Mouse (Mus musculus): ENCODE measurements around the gene Creb5. TPM values are rescaled to one million over a fixed set of nuclear protein-coding genes. Genes with fewer than 3 reads are reported as not detected.

The Creb5 gene
- polyA plus RNA-seq, 1 experiment, result 0.02 TPM

- H3K27me3 ChIP-seq (ENCODE audit: control insufficient read depth), result no peaks in the 10 kb centered on the region
- no peaks in the 10 kb centered on the region for H3K4me1 ChIP-seq (ENCODE audit: control insufficient read depth)
- H3K4me3 ChIP-seq (replicated peaks), result no peak overlapping the region
- H3K9me3 ChIP-seq (ENCODE audit: control insufficient read depth, low read length), result no peaks in the 10 kb centered on the region
- H3K36me3 ChIP-seq (ENCODE audit: control insufficient read depth), result no peaks in the 10 kb centered on the region
- TF ChIP-seq TAL1 (IDR thresholded peaks at IDR 0.05; ENCODE audit: low read length), result no peak
- TF ChIP-seq GATA1 (IDR thresholded peaks at IDR 0.05; ENCODE audit: low read length), result no peak
These were observed 328.6 kb downstream of the Creb5 start for GRCm38 (mm10) chr6:53615440-53616211.

GRCm38 (mm10) chr6:53618164-53618563 is 331.1 kb downstream of the Creb5 start:
- H3K4me3 ChIP-seq (replicated peaks), result no peak overlapping the region
- H3K27me3 ChIP-seq (ENCODE audit: control insufficient read depth), result no peaks in the 10 kb centered on the region
- no peaks in the 10 kb centered on the region for H3K9me3 ChIP-seq (ENCODE audit: control insufficient read depth, low read length)
- H3K4me1 ChIP-seq (ENCODE audit: control insufficient read depth), result no peaks in the 10 kb centered on the region
- H3K36me3 ChIP-seq (ENCODE audit: control insufficient read depth), result no peaks in the 10 kb centered on the region
- TF ChIP-seq TAL1 (IDR thresholded peaks at IDR 0.05; ENCODE audit: low read length) (no peak), GATA1 (IDR thresholded peaks at IDR 0.05; ENCODE audit: low read length) (no peak)

GRCm38 (mm10) chr6:53619676-53620075 is 332.6 kb downstream of the Creb5 start:
- Histone ChIP-seq H3K9me3 (ENCODE audit: control insufficient read depth, low read length) (no peaks in the 10 kb centered on the region), H3K36me3 (ENCODE audit: control insufficient read depth) (no peaks in the 10 kb centered on the region), H3K27me3 (ENCODE audit: control insufficient read depth) (no peaks in the 10 kb centered on the region), H3K4me3 (replicated peaks) (no peak overlapping the region), H3K4me1 (ENCODE audit: control insufficient read depth) (no peaks in the 10 kb centered on the region)
- TF ChIP-seq GATA1 (IDR thresholded peaks at IDR 0.05; ENCODE audit: low read length) (no peak), TAL1 (IDR thresholded peaks at IDR 0.05; ENCODE audit: low read length) (no peak)

DNA sequence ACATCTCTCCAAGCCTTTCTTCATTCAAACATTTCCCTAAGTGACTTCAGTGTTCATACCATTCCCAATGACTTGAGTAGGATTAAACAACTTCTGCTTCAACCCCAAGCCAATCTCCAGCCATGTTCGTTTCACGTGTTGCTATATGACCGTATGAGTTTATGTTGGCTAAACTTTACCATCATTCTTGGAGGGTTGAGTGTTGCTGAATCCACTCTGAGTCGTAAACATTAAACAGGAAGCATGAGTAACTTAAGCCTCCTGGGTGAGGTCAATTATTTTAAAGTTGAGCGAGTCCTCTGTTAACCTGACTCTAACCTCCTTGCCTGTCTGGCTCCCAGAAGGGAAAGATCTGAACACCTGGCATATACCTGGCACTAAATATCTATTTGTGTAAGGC is 334.2 kb downstream of the Creb5 start:
- TF ChIP-seq TAL1 (IDR thresholded peaks at IDR 0.05; ENCODE audit: low read length) (no peak), GATA1 (IDR thresholded peaks at IDR 0.05; ENCODE audit: low read length) (no peak)
- no peaks in the 10 kb centered on the region for H3K4me1 ChIP-seq (ENCODE audit: control insufficient read depth)
- no peaks in the 10 kb centered on the region for H3K27me3 ChIP-seq (ENCODE audit: control insufficient read depth)
- H3K9me3 ChIP-seq (ENCODE audit: control insufficient read depth, low read length), result no peaks in the 10 kb centered on the region
- no peaks in the 10 kb centered on the region for H3K36me3 ChIP-seq (ENCODE audit: control insufficient read depth)
- H3K4me3 ChIP-seq (replicated peaks), result no peak overlapping the region

DNA sequence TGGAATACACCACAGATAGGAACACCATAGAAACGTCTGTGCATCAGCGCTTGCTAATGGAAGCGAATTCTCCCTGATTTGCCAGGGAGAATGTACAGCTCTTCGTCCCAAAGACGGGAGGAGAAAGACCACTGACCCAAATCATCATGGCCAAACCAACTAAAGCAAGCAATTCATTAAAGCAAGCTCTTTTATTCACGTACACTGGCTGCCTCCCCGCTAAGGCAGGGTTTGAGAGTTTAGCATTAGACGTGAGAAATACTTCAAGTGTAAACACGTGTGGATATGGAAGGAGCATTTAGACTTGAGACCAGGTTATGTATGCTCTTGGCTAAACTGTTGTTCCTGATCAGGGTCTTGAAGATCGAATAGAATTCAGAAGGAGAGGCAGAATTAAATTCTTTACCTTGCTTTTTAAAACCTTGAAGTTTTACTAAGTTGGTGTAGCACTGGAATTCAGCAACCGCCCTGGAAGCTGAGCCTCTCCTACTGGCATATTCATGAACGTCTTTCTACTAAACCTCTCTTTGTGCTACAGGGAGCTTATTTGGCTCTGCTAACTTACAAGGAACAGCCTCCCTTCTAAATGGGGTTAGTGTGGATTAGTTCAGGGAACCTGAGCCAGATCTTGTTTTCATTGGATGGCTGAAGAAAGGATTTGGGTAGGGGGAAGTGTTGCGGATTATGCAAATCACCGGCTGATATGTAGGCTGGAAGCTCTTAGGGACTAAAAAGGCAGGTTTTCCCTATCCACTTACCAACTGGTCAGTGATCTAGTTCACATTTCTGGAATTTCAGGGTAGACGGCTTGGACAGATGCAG is 337.6 kb downstream of the Creb5 start:
- TF ChIP-seq TAL1 (IDR thresholded peaks at IDR 0.05; ENCODE audit: low read length) (no peak), GATA1 (IDR thresholded peaks at IDR 0.05; ENCODE audit: low read length) (no peak)
- Histone ChIP-seq H3K4me1 (ENCODE audit: control insufficient read depth) (no peaks in the 10 kb centered on the region), H3K27me3 (ENCODE audit: control insufficient read depth) (no peaks in the 10 kb centered on the region), H3K9me3 (ENCODE audit: control insufficient read depth, low read length) (no peaks in the 10 kb centered on the region), H3K36me3 (ENCODE audit: control insufficient read depth) (no peaks in the 10 kb centered on the region), H3K4me3 (replicated peaks) (no peak overlapping the region)

DNA sequence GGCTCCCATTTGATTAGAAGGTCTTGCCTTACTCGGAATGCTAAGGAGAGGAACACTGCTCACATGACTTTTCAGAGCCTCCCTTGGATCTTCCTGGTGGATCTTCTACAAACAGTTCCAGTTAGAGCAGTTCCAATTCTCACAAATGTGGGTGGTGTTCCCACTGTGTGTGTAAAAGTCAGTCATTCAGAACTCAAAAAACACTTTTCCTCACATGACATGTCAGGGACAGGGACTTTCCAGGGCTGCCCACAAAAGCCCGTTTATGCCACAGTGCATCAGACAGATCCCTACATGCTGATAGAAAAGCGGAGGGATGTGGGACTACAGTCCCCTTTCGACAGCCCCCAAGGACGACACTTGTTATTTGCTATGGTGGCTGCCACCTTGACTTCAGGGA is 339.0 kb downstream of the Creb5 start:
- Histone ChIP-seq H3K36me3 (ENCODE audit: control insufficient read depth) (no peaks in the 10 kb centered on the region), H3K27me3 (ENCODE audit: control insufficient read depth) (no peaks in the 10 kb centered on the region), H3K9me3 (ENCODE audit: control insufficient read depth, low read length) (no peaks in the 10 kb centered on the region), H3K4me3 (replicated peaks) (no peak overlapping the region), H3K4me1 (ENCODE audit: control insufficient read depth) (no peaks in the 10 kb centered on the region)
- TF ChIP-seq TAL1 (IDR thresholded peaks at IDR 0.05; ENCODE audit: low read length) (no peak), GATA1 (IDR thresholded peaks at IDR 0.05; ENCODE audit: low read length) (no peak)

GRCm38 (mm10) chr6:53628714-53629113 is 341.6 kb downstream of the Creb5 start:
- Histone ChIP-seq H3K4me1 (ENCODE audit: control insufficient read depth) (no peaks in the 10 kb centered on the region), H3K27me3 (ENCODE audit: control insufficient read depth) (no peaks in the 10 kb centered on the region), H3K4me3 (replicated peaks) (no peak overlapping the region), H3K36me3 (ENCODE audit: control insufficient read depth) (no peaks in the 10 kb centered on the region), H3K9me3 (ENCODE audit: control insufficient read depth, low read length) (no peaks in the 10 kb centered on the region)
- TF ChIP-seq TAL1 (IDR thresholded peaks at IDR 0.05; ENCODE audit: low read length) (no peak), GATA1 (IDR thresholded peaks at IDR 0.05; ENCODE audit: low read length) (no peak)

GRCm38 (mm10) chr6:53635453-53635852 is 348.4 kb downstream of the Creb5 start:
- TF ChIP-seq TAL1 (IDR thresholded peaks at IDR 0.05; ENCODE audit: low read length), result no peak
- no peak for TF ChIP-seq GATA1 (IDR thresholded peaks at IDR 0.05; ENCODE audit: low read length)
- Histone ChIP-seq H3K9me3 (ENCODE audit: control insufficient read depth, low read length) (no peaks in the 10 kb centered on the region), H3K4me1 (ENCODE audit: control insufficient read depth) (no peaks in the 10 kb centered on the region), H3K36me3 (ENCODE audit: control insufficient read depth) (no peaks in the 10 kb centered on the region), H3K4me3 (replicated peaks) (no peak overlapping the region), H3K27me3 (ENCODE audit: control insufficient read depth) (no peaks in the 10 kb centered on the region)

All from erythroblast, embryonic 14.5 days (primary cell).